Mouse (Mus musculus): ENCODE results near the gene Erich6.
"Not testable (repeated sequence)": the region's sequence is repeated elsewhere in the genome, so short reads cannot be mapped to it uniquely, and the experiment has no call there.

The Erich6 gene

GRCm38 (mm10) chr3:58631693-58632092, 5.3 kb downstream of the Erich6 start:
- DNase-seq, result no peak

GRCm38 (mm10) chr3:58624981-58625380, 12.0 kb downstream of the Erich6 start:
- no peak for DNase-seq

GRCm38 (mm10) chr3:58622665-58623394, 14.2 kb downstream of the Erich6 start:
- DNase-seq, result no peak

GRCm38 (mm10) chr3:58621066-58621465, 15.9 kb downstream of the Erich6 start:
- DNase-seq, result no peak

GRCm38 (mm10) chr3:58609985-58610384, 27.0 kb downstream of the Erich6 start:
- no peak for DNase-seq

- DNase-seq, result no peak
Observed at GRCm38 (mm10) chr3:58608506-58608905, 28.5 kb downstream of the Erich6 start.

- DNase-seq, result no peak
Observed at GRCm38 (mm10) chr3:58593623-58594022, 43.4 kb downstream of the Erich6 start.

- not testable (repeated sequence) for DNase-seq
Observed at GRCm38 (mm10) chr3:58592666-58593065, 44.3 kb downstream of the Erich6 start.

GRCm38 (mm10) chr3:58590544-58590943, 46.5 kb downstream of the Erich6 start:
- DNase-seq, result not testable (repeated sequence)

GRCm38 (mm10) chr3:58582788-58583426, 54.1 kb downstream of the Erich6 start:
- DNase-seq, result no peak

GRCm38 (mm10) chr3:58582297-58582696, 54.7 kb downstream of the Erich6 start:
- DNase-seq, result no peak

GRCm38 (mm10) chr3:58581530-58581929, 55.5 kb downstream of the Erich6 start:
- no peak for DNase-seq

GRCm38 (mm10) chr3:58577506-58578050, 59.4 kb downstream of the Erich6 start:
- DNase-seq, result no peak

GRCm38 (mm10) chr3:58577067-58577503, 59.9 kb downstream of the Erich6 start:
- peak; percentile 16 for DNase-seq

- peak; percentile 96 for DNase-seq
Observed at GRCm38 (mm10) chr3:58576137-58577066, 60.6 kb downstream of the Erich6 start, which contains the start of gene Selenot. TSS of gene Selenot (plus strand) at chr3:58576636.

- DNase-seq, result no peak
Observed at GRCm38 (mm10) chr3:58570821-58571220, 66.2 kb downstream of the Erich6 start.

Data from layer of hippocampus, adult 9-11 months (tissue).